Mouse (Mus musculus): Measurements from ENCODE around the gene Fgfr2. TPM values are rescaled to one million over a fixed set of nuclear protein-coding genes. Genes with fewer than 3 reads are reported as not detected.

Fgfr2 gene
- polyA plus RNA-seq, 1 experiment = 0.17 TPM

DNA sequence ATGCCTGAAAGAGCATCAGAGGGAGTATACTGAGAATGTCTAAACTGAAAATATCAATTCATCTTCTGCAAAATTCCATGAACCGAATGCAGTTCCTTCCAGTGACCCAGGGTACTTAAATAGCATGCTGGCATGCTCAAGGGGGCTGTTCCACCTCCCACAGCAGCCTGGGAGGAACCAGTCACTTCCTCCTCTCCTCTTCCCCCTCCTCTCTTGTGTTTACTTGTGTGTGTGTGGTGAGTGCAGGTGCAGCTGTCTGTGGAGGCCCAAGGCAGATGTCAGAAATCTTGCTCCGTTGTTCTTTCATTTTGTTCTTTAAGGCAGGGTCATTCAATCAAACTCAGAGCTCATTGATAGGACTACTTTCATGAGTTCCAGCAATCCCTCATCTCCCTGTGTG is 1954.1 kb downstream of the Fgfr2 start:
- Histone ChIP-seq H3K79me2 (ENCODE audit: control insufficient read depth, insufficient read depth) (no peaks in the 10 kb centered on the region), H3K36me3 (ENCODE audit: control insufficient read depth, insufficient read depth) (no peaks in the 10 kb centered on the region), H3ac (ENCODE audit: control insufficient read depth, insufficient read length) (no peak overlapping the region), H3K4me3 (no peak overlapping the region), H3K4me2 (ENCODE audit: low read depth) (no peak overlapping the region), H3K27me3 (ENCODE audit: control insufficient read depth, insufficient read depth, insufficient read length) (no peaks in the 10 kb centered on the region)
- TF ChIP-seq CEBPB (IDR thresholded peaks at IDR 0.05; ENCODE audit: insufficient read depth, poor library complexity, severe bottlenecking) = no peak
- no peak for TF ChIP-seq USF1 (IDR thresholded peaks at IDR 0.05; ENCODE audit: low read depth)
- TF ChIP-seq REST (IDR thresholded peaks at IDR 0.05; ENCODE audit: insufficient read depth, insufficient read length) = no peak
- TF ChIP-seq TCF12 (IDR thresholded peaks at IDR 0.05; ENCODE audit: insufficient read depth, poor library complexity, severe bottlenecking) = no peak
- TF ChIP-seq MYOG (IDR thresholded peaks at IDR 0.05; ENCODE audit: control insufficient read depth in 1 of 3, insufficient read depth in 1 of 3, insufficient read length in 2 of 3, low read depth in 2 of 3) = no peak
- no peak for TF ChIP-seq MAX (IDR thresholded peaks at IDR 0.05; ENCODE audit: low read depth)

DNA sequence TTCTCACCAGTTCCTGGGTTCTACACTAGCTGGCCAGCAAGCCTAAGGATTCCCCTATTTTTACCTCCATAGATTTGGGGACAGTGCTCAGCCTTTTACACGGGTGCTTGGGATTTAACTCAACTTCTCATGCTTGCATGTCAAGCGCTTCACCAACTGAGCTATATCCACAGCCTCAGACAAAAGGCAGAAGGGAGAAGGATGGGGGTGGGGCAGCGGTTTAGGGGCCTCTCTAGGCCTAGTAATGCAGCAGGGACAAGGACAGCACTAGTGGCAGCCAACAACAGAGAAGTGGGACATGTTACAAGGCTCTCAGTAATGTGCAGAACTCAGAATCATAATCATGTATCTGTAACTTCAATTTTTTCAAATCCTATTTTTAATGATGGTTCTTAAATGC is 1955.4 kb downstream of the Fgfr2 start:
- H3K4me2 ChIP-seq (ENCODE audit: low read depth) = no peak overlapping the region
- H3K79me2 ChIP-seq (ENCODE audit: control insufficient read depth, insufficient read depth) = no peaks in the 10 kb centered on the region
- TF ChIP-seq SRF (IDR thresholded peaks at IDR 0.05; ENCODE audit: control insufficient read depth, insufficient read length, low read depth) (no peak), POLR2AphosphoS2 (IDR thresholded peaks at IDR 0.05; ENCODE audit: insufficient read length, low read depth) (no peak), MAX (IDR thresholded peaks at IDR 0.05; ENCODE audit: low read depth) (no peak), POLR2A (IDR thresholded peaks at IDR 0.05; ENCODE audit: insufficient read length, low read depth) (no peak), CEBPB (IDR thresholded peaks at IDR 0.05; ENCODE audit: insufficient read depth, poor library complexity, severe bottlenecking) (no peak), E2F4 (IDR thresholded peaks at IDR 0.05; ENCODE audit: insufficient read depth) (no peak), MYOG (IDR thresholded peaks at IDR 0.05; ENCODE audit: control insufficient read depth in 1 of 3, insufficient read depth in 1 of 3, insufficient read length in 2 of 3, low read depth in 2 of 3) (no peak), TCF12 (IDR thresholded peaks at IDR 0.05; ENCODE audit: insufficient read depth, poor library complexity, severe bottlenecking) (no peak), USF1 (IDR thresholded peaks at IDR 0.05; ENCODE audit: low read depth) (no peak), MYOD1 (IDR thresholded peaks at IDR 0.05; ENCODE audit: control insufficient read depth in 1 of 3, insufficient read length in 2 of 3, low read depth in 2 of 3) (no peak), TCF3 (IDR thresholded peaks at IDR 0.05; ENCODE audit: insufficient read length, low read depth) (no peak), REST (IDR thresholded peaks at IDR 0.05; ENCODE audit: insufficient read depth, insufficient read length) (no peak)

DNA sequence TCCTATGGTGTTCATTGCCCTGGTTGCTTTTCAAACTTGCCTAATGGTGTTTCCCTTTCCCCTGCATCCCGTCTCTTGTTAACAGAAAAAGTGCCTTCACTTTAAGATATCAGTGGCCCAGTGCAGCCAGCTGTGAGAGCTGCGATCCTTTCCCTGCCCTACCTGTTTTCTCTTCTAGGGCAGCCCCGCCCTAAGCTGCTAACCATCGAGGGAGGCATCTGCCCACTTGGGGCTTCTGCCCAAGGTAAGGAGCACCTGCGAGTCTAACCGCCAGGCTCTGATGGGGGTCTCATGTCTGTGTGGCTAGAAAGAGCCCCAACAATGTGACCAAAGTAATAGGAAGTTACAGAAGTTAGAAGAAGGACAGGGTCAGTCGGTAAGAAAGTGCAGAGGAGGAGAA is 1960.9 kb downstream of the Fgfr2 start:
- TF ChIP-seq POLR2AphosphoS2 (IDR thresholded peaks at IDR 0.05; ENCODE audit: insufficient read length, low read depth) (no peak), TCF3 (IDR thresholded peaks at IDR 0.05; ENCODE audit: insufficient read length, low read depth) (no peak), E2F4 (IDR thresholded peaks at IDR 0.05; ENCODE audit: insufficient read depth) (no peak), MYOG (IDR thresholded peaks at IDR 0.05; ENCODE audit: control insufficient read depth in 1 of 3, insufficient read depth in 1 of 3, insufficient read length in 2 of 3, low read depth in 2 of 3) (no peak), REST (IDR thresholded peaks at IDR 0.05; ENCODE audit: insufficient read depth, insufficient read length) (no peak), CEBPB (IDR thresholded peaks at IDR 0.05; ENCODE audit: insufficient read depth, poor library complexity, severe bottlenecking) (no peak), TCF12 (IDR thresholded peaks at IDR 0.05; ENCODE audit: insufficient read depth, poor library complexity, severe bottlenecking) (no peak), MYOD1 (IDR thresholded peaks at IDR 0.05; ENCODE audit: control insufficient read depth in 1 of 3, insufficient read length in 2 of 3, low read depth in 2 of 3) (no peak), POLR2A (IDR thresholded peaks at IDR 0.05; ENCODE audit: insufficient read length, low read depth) (no peak)
- H3K4me2 ChIP-seq (ENCODE audit: low read depth) = no peak overlapping the region

More for the DNA sequence above, 1955.4 kb downstream of the Fgfr2 start:
- no peaks in the 10 kb centered on the region for H3K36me3 ChIP-seq (ENCODE audit: control insufficient read depth, insufficient read depth)
- no peaks in the 10 kb centered on the region for H3K27me3 ChIP-seq (ENCODE audit: control insufficient read depth, insufficient read depth, insufficient read length)
- no peak overlapping the region for H3ac ChIP-seq (ENCODE audit: control insufficient read depth, insufficient read length)
- H3K4me3 ChIP-seq = no peak overlapping the region

DNA sequence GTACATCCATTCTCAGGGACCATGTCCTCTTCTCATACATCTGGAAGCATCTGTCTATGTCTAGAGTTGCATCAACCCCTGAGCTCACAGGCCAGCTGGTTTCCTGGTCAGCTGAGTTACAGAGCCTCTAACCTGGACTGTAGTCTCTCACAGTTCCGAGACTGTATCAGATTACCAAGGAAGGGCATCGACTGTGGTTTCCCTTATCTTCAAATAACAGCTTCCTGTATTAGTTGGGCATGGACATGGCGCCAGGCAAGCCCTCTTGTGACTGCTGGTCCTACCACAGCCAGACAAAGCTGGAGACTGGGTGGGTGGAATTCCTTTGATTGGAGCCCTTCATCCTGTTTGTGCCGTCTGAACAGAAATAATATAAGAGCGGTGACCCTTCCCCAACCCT is 1970.1 kb downstream of the Fgfr2 start:
- Histone ChIP-seq H3K4me3 (no peak overlapping the region), H3K27me3 (ENCODE audit: control insufficient read depth, insufficient read depth, insufficient read length) (no peaks in the 10 kb centered on the region), H3ac (ENCODE audit: control insufficient read depth, insufficient read length) (no peak overlapping the region), H3K79me2 (ENCODE audit: control insufficient read depth, insufficient read depth) (no peaks in the 10 kb centered on the region), H3K36me3 (ENCODE audit: control insufficient read depth, insufficient read depth) (no peaks in the 10 kb centered on the region), H3K4me2 (ENCODE audit: low read depth) (no peak overlapping the region)
- TF ChIP-seq MAX (IDR thresholded peaks at IDR 0.05; ENCODE audit: low read depth) (no peak), TCF3 (IDR thresholded peaks at IDR 0.05; ENCODE audit: insufficient read length, low read depth) (no peak), CEBPB (IDR thresholded peaks at IDR 0.05; ENCODE audit: insufficient read depth, poor library complexity, severe bottlenecking) (no peak)

More for the DNA sequence above, 1960.9 kb downstream of the Fgfr2 start:
- no peaks in the 10 kb centered on the region for H3K27me3 ChIP-seq (ENCODE audit: control insufficient read depth, insufficient read depth, insufficient read length)
- H3K36me3 ChIP-seq (ENCODE audit: control insufficient read depth, insufficient read depth) = no peaks in the 10 kb centered on the region
- H3K4me3 ChIP-seq = no peak overlapping the region
- H3K79me2 ChIP-seq (ENCODE audit: control insufficient read depth, insufficient read depth) = no peaks in the 10 kb centered on the region
- H3ac ChIP-seq (ENCODE audit: control insufficient read depth, insufficient read length) = no peak overlapping the region

DNA sequence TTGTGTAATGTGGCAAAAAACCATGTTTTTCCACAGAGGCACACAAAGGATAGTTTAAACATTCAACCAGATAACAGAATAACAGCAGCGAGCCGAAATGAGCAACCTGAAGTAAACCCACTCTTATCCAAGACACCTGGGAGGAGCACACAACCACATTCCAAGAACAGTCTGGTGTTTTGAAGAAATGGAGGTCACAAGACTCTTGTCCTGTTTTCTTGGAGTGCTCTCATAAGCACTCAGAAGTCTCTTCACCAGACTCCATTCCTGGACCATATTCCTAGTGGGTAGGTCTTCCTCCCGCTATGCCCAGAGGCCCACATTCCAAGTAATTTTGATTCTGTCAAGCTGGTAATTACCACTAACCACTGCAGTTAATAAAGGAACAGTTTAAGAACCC is 1973.0 kb downstream of the Fgfr2 start:
- Histone ChIP-seq H3ac (ENCODE audit: control insufficient read depth, insufficient read length) (no peak overlapping the region), H3K79me2 (ENCODE audit: control insufficient read depth, insufficient read depth) (no peaks in the 10 kb centered on the region), H3K27me3 (ENCODE audit: control insufficient read depth, insufficient read depth, insufficient read length) (no peaks in the 10 kb centered on the region), H3K36me3 (ENCODE audit: control insufficient read depth, insufficient read depth) (no peaks in the 10 kb centered on the region), H3K4me2 (ENCODE audit: low read depth) (no peak overlapping the region), H3K4me3 (no peak overlapping the region)
- TF ChIP-seq CEBPB (IDR thresholded peaks at IDR 0.05; ENCODE audit: insufficient read depth, poor library complexity, severe bottlenecking) (no peak), POLR2A (IDR thresholded peaks at IDR 0.05; ENCODE audit: insufficient read length, low read depth) (no peak), MAX (IDR thresholded peaks at IDR 0.05; ENCODE audit: low read depth) (no peak), SRF (IDR thresholded peaks at IDR 0.05; ENCODE audit: control insufficient read depth, insufficient read length, low read depth) (no peak), E2F4 (IDR thresholded peaks at IDR 0.05; ENCODE audit: insufficient read depth) (no peak), POLR2AphosphoS2 (IDR thresholded peaks at IDR 0.05; ENCODE audit: insufficient read length, low read depth) (no peak), REST (IDR thresholded peaks at IDR 0.05; ENCODE audit: insufficient read depth, insufficient read length) (no peak), MYOG (IDR thresholded peaks at IDR 0.05; ENCODE audit: control insufficient read depth in 1 of 3, insufficient read depth in 1 of 3, insufficient read length in 2 of 3, low read depth in 2 of 3) (no peak), TCF12 (IDR thresholded peaks at IDR 0.05; ENCODE audit: insufficient read depth, poor library complexity, severe bottlenecking) (no peak), TCF3 (IDR thresholded peaks at IDR 0.05; ENCODE audit: insufficient read length, low read depth) (no peak), USF1 (IDR thresholded peaks at IDR 0.05; ENCODE audit: low read depth) (no peak), MYOD1 (IDR thresholded peaks at IDR 0.05; ENCODE audit: control insufficient read depth in 1 of 3, insufficient read length in 2 of 3, low read depth in 2 of 3) (no peak)
